Mouse (Mus musculus): ENCODE measurements at regions not wholly inside any gene's neighbourhood (a gene's known extent, or its start where the extent isn't known, plus 50 kb on each side); places are given as distances from the start of the nearest gene placed in this dataset.

DNA sequence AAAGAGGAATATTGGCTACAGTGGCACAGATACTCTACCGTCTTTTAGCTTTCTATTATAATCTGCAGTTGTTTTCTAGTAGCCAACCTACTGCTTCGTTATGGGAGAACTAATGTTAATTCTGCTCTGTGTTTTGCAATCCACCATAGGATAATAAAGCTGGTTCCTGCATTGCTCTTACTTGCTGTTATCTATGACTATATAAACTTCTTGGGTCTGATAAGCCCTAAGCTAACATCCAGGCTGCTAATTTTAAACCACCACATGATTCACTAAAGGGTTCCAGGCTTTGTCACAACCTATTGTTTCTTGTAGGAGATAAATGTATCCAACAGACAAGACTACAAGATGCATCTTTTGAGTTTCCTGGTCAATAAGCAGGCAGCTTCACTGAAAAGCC is 173.5 kb upstream of the Aga start:
- Histone ChIP-seq H3K27me3 (replicated peaks; ENCODE audit: insufficient read depth, low read length) (no peaks in the 10 kb centered on the region), H3K36me3 (ENCODE audit: insufficient read depth, low read length) (no peaks in the 10 kb centered on the region), H3K9ac (replicated peaks; ENCODE audit: low read depth) (no peak overlapping the region), H3K4me2 (replicated peaks; ENCODE audit: low read depth, low read length) (no peak overlapping the region), H3K4me3 (ENCODE audit: low read depth, low read length) (no peak overlapping the region), H3K4me1 (ENCODE audit: insufficient read depth, low read depth, low read length) (no peaks in the 10 kb centered on the region), H3K27ac (ENCODE audit: low read length) (no peak overlapping the region), H3K9me3 (ENCODE audit: low read length) (no peaks in the 10 kb centered on the region)
- ATAC-seq (no peak), DNase-seq (ENCODE audit: low spot score) (no peak)
- TF ChIP-seq CTCF (IDR thresholded peaks at IDR 0.05) (no peak), EP300 (IDR thresholded peaks at IDR 0.05) (no peak)
- 68% methylated on average over 2 of the region's 2 CpGs for WGBS

GRCm38 (mm10) chr8:53368640-53369039 is 142.9 kb upstream of the Aga start:
- Histone ChIP-seq H3K9me3 (ENCODE audit: low read length) (no peaks in the 10 kb centered on the region), H3K27ac (ENCODE audit: low read length) (no peak overlapping the region), H3K4me1 (ENCODE audit: insufficient read depth, low read depth, low read length) (no peaks in the 10 kb centered on the region), H3K9ac (replicated peaks; ENCODE audit: low read depth) (no peak overlapping the region), H3K27me3 (replicated peaks; ENCODE audit: insufficient read depth, low read length) (no peaks in the 10 kb centered on the region), H3K4me2 (replicated peaks; ENCODE audit: low read depth, low read length) (no peak overlapping the region), H3K4me3 (ENCODE audit: low read depth, low read length) (no peak overlapping the region), H3K36me3 (ENCODE audit: insufficient read depth, low read length) (no peaks in the 10 kb centered on the region)
- ATAC-seq, result no peak
- TF ChIP-seq EP300 (IDR thresholded peaks at IDR 0.05), result no peak
- no peak for TF ChIP-seq CTCF (IDR thresholded peaks at IDR 0.05)
- WGBS, result 81% methylated on average over 2 of the region's 2 CpGs
- DNase-seq (ENCODE audit: low spot score), result no peak

GRCm38 (mm10) chr8:53373401-53373800 is 138.1 kb upstream of the Aga start:
- TF ChIP-seq CTCF (IDR thresholded peaks at IDR 0.05) (no peak), EP300 (IDR thresholded peaks at IDR 0.05) (no peak)
- 77% methylated on average over 5 of the region's 5 CpGs for WGBS
- Histone ChIP-seq H3K36me3 (ENCODE audit: insufficient read depth, low read length) (no peaks in the 10 kb centered on the region), H3K9ac (replicated peaks; ENCODE audit: low read depth) (no peak overlapping the region), H3K9me3 (ENCODE audit: low read length) (no peaks in the 10 kb centered on the region), H3K4me1 (ENCODE audit: insufficient read depth, low read depth, low read length) (no peaks in the 10 kb centered on the region), H3K27ac (ENCODE audit: low read length) (no peak overlapping the region), H3K4me3 (ENCODE audit: low read depth, low read length) (no peak overlapping the region), H3K27me3 (replicated peaks; ENCODE audit: insufficient read depth, low read length) (no peaks in the 10 kb centered on the region), H3K4me2 (replicated peaks; ENCODE audit: low read depth, low read length) (no peak overlapping the region)
- no peak for ATAC-seq
- DNase-seq (ENCODE audit: low spot score), result no peak

DNA sequence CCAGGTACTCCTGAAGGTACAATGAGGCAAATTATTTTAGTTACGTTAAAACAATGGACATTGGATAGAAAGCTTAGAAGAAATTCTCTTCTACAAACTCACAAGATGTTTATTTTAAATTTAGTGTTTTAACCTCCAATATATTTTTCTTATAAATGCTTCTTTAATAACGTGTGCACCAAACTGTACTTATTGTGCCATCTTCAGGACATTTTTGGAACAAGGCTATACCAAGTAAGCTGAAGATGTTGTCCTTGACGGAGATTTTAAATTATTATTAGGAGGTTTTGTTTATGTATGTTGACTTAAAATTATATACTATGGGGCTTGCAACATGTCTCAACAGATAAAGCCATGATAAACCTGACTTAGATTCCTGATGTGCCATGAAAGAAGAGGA is 99.4 kb upstream of the Aga start:
- peak; percentile 4; the same call in 1 of the 2 replicates for TF ChIP-seq CTCF (IDR thresholded peaks at IDR 0.05)
- no peak for TF ChIP-seq EP300 (IDR thresholded peaks at IDR 0.05)
- Histone ChIP-seq H3K4me3 (ENCODE audit: low read depth, low read length) (no peak overlapping the region), H3K27me3 (replicated peaks; ENCODE audit: insufficient read depth, low read length) (no peaks in the 10 kb centered on the region), H3K9ac (replicated peaks; ENCODE audit: low read depth) (no peak overlapping the region), H3K4me1 (ENCODE audit: insufficient read depth, low read depth, low read length) (no peaks in the 10 kb centered on the region), H3K4me2 (replicated peaks; ENCODE audit: low read depth, low read length) (no peak overlapping the region), H3K9me3 (ENCODE audit: low read length) (no peaks in the 10 kb centered on the region), H3K36me3 (ENCODE audit: insufficient read depth, low read length) (no peaks in the 10 kb centered on the region), H3K27ac (ENCODE audit: low read length) (no peak overlapping the region)
- DNase-seq (ENCODE audit: low spot score) (no peak), ATAC-seq (no peak)
- 54% methylated on average over 3 of the region's 3 CpGs for WGBS

GRCm38 (mm10) chr8:53434184-53434583 is 77.3 kb upstream of the Aga start:
- Histone ChIP-seq H3K9ac (replicated peaks; ENCODE audit: low read depth) (no peak overlapping the region), H3K9me3 (ENCODE audit: low read length) (no peaks in the 10 kb centered on the region), H3K4me3 (ENCODE audit: low read depth, low read length) (no peak overlapping the region), H3K36me3 (ENCODE audit: insufficient read depth, low read length) (no peaks in the 10 kb centered on the region), H3K4me1 (ENCODE audit: insufficient read depth, low read depth, low read length) (no peaks in the 10 kb centered on the region), H3K27me3 (replicated peaks; ENCODE audit: insufficient read depth, low read length) (no peaks in the 10 kb centered on the region), H3K27ac (ENCODE audit: low read length) (no peak overlapping the region), H3K4me2 (replicated peaks; ENCODE audit: low read depth, low read length) (no peak overlapping the region)
- TF ChIP-seq EP300 (IDR thresholded peaks at IDR 0.05) (no peak), CTCF (IDR thresholded peaks at IDR 0.05) (no peak)
- DNase-seq (ENCODE audit: low spot score) (no peak), ATAC-seq (no peak)

- no peaks in the 10 kb centered on the region for H3K27me3 ChIP-seq (replicated peaks; ENCODE audit: insufficient read depth, low read length)
- H3K9ac ChIP-seq (replicated peaks; ENCODE audit: low read depth), result no peak overlapping the region
- no peak overlapping the region for H3K4me3 ChIP-seq (ENCODE audit: low read depth, low read length)
- TF ChIP-seq CTCF (IDR thresholded peaks at IDR 0.05) (no peak), EP300 (IDR thresholded peaks at IDR 0.05) (no peak)
- no peaks in the 10 kb centered on the region for H3K9me3 ChIP-seq (ENCODE audit: low read length)
- WGBS, result 85% methylated on average over 4 of the region's 4 CpGs
- no peaks in the 10 kb centered on the region for H3K36me3 ChIP-seq (ENCODE audit: insufficient read depth, low read length)
- DNase-seq (ENCODE audit: low spot score) (no peak), ATAC-seq (no peak)
- H3K27ac ChIP-seq (ENCODE audit: low read length), result no peak overlapping the region
- H3K4me1 ChIP-seq (ENCODE audit: insufficient read depth, low read depth, low read length), result no peaks in the 10 kb centered on the region
- H3K4me2 ChIP-seq (replicated peaks; ENCODE audit: low read depth, low read length), result no peak overlapping the region
These were observed 75.8 kb upstream of the Aga start for GRCm38 (mm10) chr8:53435721-53436120.

DNA sequence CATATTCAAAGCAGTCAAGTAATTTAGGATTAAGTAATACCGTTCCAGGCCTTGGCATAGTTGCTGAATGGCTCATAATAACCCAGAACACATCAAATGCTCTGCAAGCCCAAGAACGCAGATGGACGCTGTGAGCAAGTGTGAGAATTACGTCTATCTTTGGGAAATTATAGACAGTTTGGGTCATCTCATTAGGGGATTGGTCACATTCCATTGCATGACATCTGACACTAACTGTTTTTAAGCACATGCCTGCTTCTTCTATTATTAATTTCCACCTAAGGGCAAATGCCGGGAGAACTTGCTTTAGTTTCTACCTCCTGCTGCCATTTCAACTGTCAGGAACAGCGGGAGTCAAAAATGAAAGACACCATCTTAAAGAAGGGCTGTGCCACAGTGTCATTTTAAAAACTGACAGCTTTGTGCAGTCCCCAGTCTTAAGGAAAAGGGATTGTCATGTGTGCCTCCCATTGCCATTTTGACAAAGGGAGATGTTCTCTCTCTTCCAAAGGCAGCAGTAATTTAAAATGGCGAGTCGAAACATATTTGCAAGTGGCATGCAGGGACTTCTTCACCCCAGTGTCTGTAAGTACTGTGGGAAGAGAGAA is 64.7 kb upstream of the Aga start:
- no peak for ATAC-seq
- Histone ChIP-seq H3K4me3 (ENCODE audit: low read depth, low read length) (no peak overlapping the region), H3K9me3 (ENCODE audit: low read length) (no peaks in the 10 kb centered on the region), H3K27me3 (replicated peaks; ENCODE audit: insufficient read depth, low read length) (no peaks in the 10 kb centered on the region), H3K4me1 (ENCODE audit: insufficient read depth, low read depth, low read length) (no peaks in the 10 kb centered on the region), H3K27ac (ENCODE audit: low read length) (no peak overlapping the region), H3K36me3 (ENCODE audit: insufficient read depth, low read length) (no peaks in the 10 kb centered on the region), H3K4me2 (replicated peaks; ENCODE audit: low read depth, low read length) (no peak overlapping the region), H3K9ac (replicated peaks; ENCODE audit: low read depth) (no peak overlapping the region)
- no peak for DNase-seq (ENCODE audit: low spot score)
- 81% methylated on average over 8 of the region's 8 CpGs for WGBS
- TF ChIP-seq EP300 (IDR thresholded peaks at IDR 0.05) (no peak), CTCF (IDR thresholded peaks at IDR 0.05) (no peak)
